Mouse (Mus musculus) stomach, postnatal 0 days (tissue): ENCODE measurements around the gene Pptc7.

Experiments used
- CTCF ChIP-seq: IDR thresholded peaks from 2 replicates; pipeline ENCODE4 v1.5.1; 2016; ENCODE audit warnings: antibody characterized with exemption, low read depth, mild to moderate bottlenecking, moderate library complexity
- EP300 ChIP-seq: optimal IDR thresholded peaks from 2 replicates; pipeline ENCODE3; 2016; ENCODE audit warnings: antibody characterized with exemption

DNA sequence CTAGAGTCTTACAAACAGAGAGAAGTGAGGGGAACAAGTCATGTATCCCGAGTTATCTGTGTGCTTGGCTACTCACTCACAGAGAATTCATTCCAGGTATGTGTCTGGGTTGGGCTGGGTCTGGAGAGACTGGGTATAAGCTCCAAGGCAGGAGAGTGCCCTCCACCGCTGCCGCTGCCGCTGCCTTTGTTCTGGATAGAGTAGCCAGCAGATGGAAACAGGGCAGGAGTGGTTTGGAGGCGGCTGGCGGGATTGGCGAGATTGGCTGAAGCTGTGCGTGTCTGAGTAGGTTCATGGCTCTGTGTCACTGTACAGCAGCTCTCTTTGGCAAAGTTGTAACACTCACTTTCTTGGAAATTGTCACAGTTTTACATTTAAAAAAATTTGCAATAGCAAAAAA lies 39.4 kb downstream of the Pptc7 start:
- TF ChIP-seq CTCF (no peak), EP300 (no peak)
